Mouse (Mus musculus) neural tube, embryonic 11.5 days (tissue): ENCODE results near the gene Art4. TPM values are rescaled to one million over a fixed set of nuclear protein-coding genes. Genes with fewer than 3 reads are reported as not detected.

Experiments used
- ATAC-seq: fragments of 200-750 bp; cut with Nextera tagmentation; 2 replicates; pipeline ENCODE4 v1.8.0; 2017; ENCODE audit warnings: moderate number of reproducible peaks, mild to moderate bottlenecking, moderate TSS enrichment, moderate library complexity; ENCODE audit not compliant: insufficient read depth, low FRiP score, low TSS enrichment
- DNase-seq: peaks from one replicate; pipeline ENCODE4 v3.0.0-alpha.2; 2015; ENCODE audit warnings: low spot score
- H3K27ac ChIP-seq: fragments of 300-500 bp; sonication (generic); 2 replicates; pipeline ENCODE4 v1.5.1; 2014; ENCODE audit warnings: low read depth, mild to moderate bottlenecking, low read length
- H3K27me3 ChIP-seq: fragments of 300-500 bp; sonication (generic); 2 replicates; pipeline ENCODE4 v1.6.1; 2014; ENCODE audit warnings: mild to moderate bottlenecking, low read length, mixed read lengths; ENCODE audit not compliant: control insufficient read depth, insufficient read depth
- H3K36me3 ChIP-seq: fragments of 300-500 bp; sonication (generic); 2 replicates; pipeline ENCODE4 v1.6.1; 2014; ENCODE audit warnings: mild to moderate bottlenecking, low read length, moderate library complexity, mixed read lengths; ENCODE audit not compliant: control insufficient read depth, insufficient read depth
- H3K4me1 ChIP-seq: fragments of 300-500 bp; sonication (generic); 2 replicates; pipeline ENCODE4 v1.6.1; 2014; ENCODE audit warnings: low read length, mixed read lengths; ENCODE audit not compliant: control insufficient read depth, insufficient read depth
- H3K4me2 ChIP-seq: fragments of 300-500 bp; sonication (generic); 2 replicates; pipeline ENCODE4 v1.6.1; 2014; ENCODE audit warnings: low read depth, mild to moderate bottlenecking, moderate library complexity
- H3K4me3 ChIP-seq: fragments of 300-500 bp; sonication (generic); 2 replicates; pipeline ENCODE4 v1.5.1; 2014; ENCODE audit warnings: low read depth, low read length
- H3K9ac ChIP-seq: fragments of 300-500 bp; sonication (generic); 2 replicates; pipeline ENCODE4 v1.6.1; 2014; ENCODE audit warnings: mild to moderate bottlenecking, low read length
- H3K9me3 ChIP-seq: fragments of 300-500 bp; sonication (generic); 2 replicates; pipeline ENCODE4 v1.6.1; 2016; ENCODE audit warnings: low read length; ENCODE audit not compliant: control insufficient read depth
- WGBS: fragments of 180-500 bp; shearing (Covaris S2); extraction: QIAGEN DNeasy Blood & Tissue Kit; methylation state at CpG from one replicate; pipeline ENCODE4 v1.1.7; 2014; 5-methylcytosine and 5-hydroxymethylcytosine counted together
- microRNA-seq: library from miRNA; unstranded; fragments of <30 nt; microRNA quantifications from one replicate; pipeline ENCODE4, GENCODE M21; 2016
- polyA plus RNA-seq: library from polyadenylated mRNA; unstranded; fragments of >200 nt; fragmentation: Nextera tagmentation; extraction: Ambion mirVana; gene quantifications from 2 replicates; pipeline ENCODE4 v1.2.1, GENCODE M21; 2014

Art4 gene
- polyA plus RNA-seq, 1 experiment from 2014 or later, result 1.6 TPM

- H3K27me3 ChIP-seq, result no peaks in the 10 kb centered on the region
Measured at GRCm38 (mm10) chr6:136805409-136805775, 52.1 kb downstream of the Art4 start.

GRCm38 (mm10) chr6:136804705-136805408 lies 52.7 kb downstream of the Art4 start:
- peak overlapping the region; percentile 74 for H3K4me3 ChIP-seq
- ATAC-seq, result no peak
- peak overlapping the region; percentile 84 for H3K4me2 ChIP-seq
- H3K9me3 ChIP-seq, result no peaks in the 10 kb centered on the region
- peak overlapping the region; percentile 100 for H3K27ac ChIP-seq
- H3K9ac ChIP-seq, result peak overlapping the region; percentile 98
- no peak for DNase-seq
- 43% methylated on average over 9 of the region's 9 CpGs for WGBS
- peaks cover 5% of the 10 kb centered on the region; the same call in 1 of the 2 replicates for H3K4me1 ChIP-seq
- H3K36me3 ChIP-seq, result no peaks in the 10 kb centered on the region
- H3K27me3 ChIP-seq, result no peaks in the 10 kb centered on the region

More at GRCm38 (mm10) chr6:136805409-136805775, 52.1 kb downstream of the Art4 start:
- DNase-seq (no peak), ATAC-seq (no peak)
- Histone ChIP-seq H3K4me1 (peaks cover 5% of the 10 kb centered on the region; the same call in 1 of the 2 replicates), H3K27ac (no peak overlapping the region), H3K36me3 (no peaks in the 10 kb centered on the region), H3K9me3 (no peaks in the 10 kb centered on the region), H3K4me3 (no peak overlapping the region), H3K9ac (no peak overlapping the region), H3K4me2 (no peak overlapping the region)
- 82% methylated on average over 1 of the region's 1 CpGs for WGBS

GRCm38 (mm10) chr6:136803739-136804633 lies 53.5 kb downstream of the Art4 start, which contains the start of gene Hist4h4:
Hist4h4 (minus strand) TSS chr6:136804415.
- 0 out of 2 replicates have a peak, but pooled peaks cover 2% of the 10 kb centered on the region for H3K4me1 ChIP-seq
- ATAC-seq (peak; percentile 66), DNase-seq (peak; percentile 90)
- H3K27me3 ChIP-seq, result no peaks in the 10 kb centered on the region
- peak within 1 kb of the TSS; percentile 84 for H3K4me2 ChIP-seq
- H3K27ac ChIP-seq, result peak within 1 kb of the TSS; percentile 100
- H3K4me3 ChIP-seq, result peak within 1 kb of the TSS; percentile 74
- no peaks in the 10 kb centered on the region for H3K36me3 ChIP-seq
- H3K9me3 ChIP-seq, result no peaks in the 10 kb centered on the region
- peak within 1 kb of the TSS; percentile 98 for H3K9ac ChIP-seq
- WGBS, result under 1% methylated on average over 50 of the region's 50 CpGs

GRCm38 (mm10) chr6:136803093-136803738 lies 54.3 kb downstream of the Art4 start:
- Histone ChIP-seq H3K27ac (peak overlapping the region; percentile 100), H3K4me2 (peak overlapping the region; percentile 84), H3K4me3 (peak overlapping the region; percentile 74), H3K36me3 (no peaks in the 10 kb centered on the region), H3K9me3 (no peaks in the 10 kb centered on the region), H3K4me1 (no peaks in the 10 kb centered on the region), H3K9ac (peak overlapping the region; percentile 98), H3K27me3 (no peaks in the 10 kb centered on the region)
- 30% methylated on average over 12 of the region's 12 CpGs for WGBS
- no peak; the same call in 1 of the 2 replicates for ATAC-seq
- DNase-seq, result no peak

- H3K27ac ChIP-seq, result no peak overlapping the region
- H3K4me3 ChIP-seq, result no peak overlapping the region
- no peak overlapping the region for H3K9ac ChIP-seq
- DNase-seq (no peak), ATAC-seq (no peak)
- no peaks in the 10 kb centered on the region for H3K27me3 ChIP-seq
- 88% methylated on average over 6 of the region's 6 CpGs for WGBS
- H3K36me3 ChIP-seq, result no peaks in the 10 kb centered on the region
- no peak overlapping the region for H3K4me2 ChIP-seq
- H3K4me1 ChIP-seq, result no peaks in the 10 kb centered on the region
- no peaks in the 10 kb centered on the region for H3K9me3 ChIP-seq
Measured at GRCm38 (mm10) chr6:136801274-136801673, 56.3 kb downstream of the Art4 start.

GRCm38 (mm10) chr6:136800710-136801109 lies 56.8 kb downstream of the Art4 start:
- ATAC-seq (no peak), DNase-seq (no peak)
- Histone ChIP-seq H3K4me2 (no peak overlapping the region), H3K36me3 (no peaks in the 10 kb centered on the region), H3K4me1 (no peaks in the 10 kb centered on the region), H3K9ac (no peak overlapping the region), H3K27me3 (no peaks in the 10 kb centered on the region), H3K4me3 (no peak overlapping the region), H3K27ac (no peak overlapping the region), H3K9me3 (no peaks in the 10 kb centered on the region)
- 94% methylated on average over 8 of the region's 8 CpGs for WGBS

Small RNA genes within 50 kb of the gene (microRNA-seq; reads per million reads assigned to microRNA genes)
- gene Gm44364, result not detected

Other genes with a start within 250 kb of the Art4 start
- 2.0 and 2.2 TPM in 2 replicates for gene Plbd1, start 195.8 kb downstream of the Art4 start, polyA plus RNA-seq
- 0.30 and 0.40 TPM in 2 replicates for gene Gucy2c, start 76.0 kb downstream of the Art4 start, polyA plus RNA-seq
- gene Hist4h4, start 53.3 kb downstream of the Art4 start, polyA plus RNA-seq, result 0.61 and 1.0 TPM in 2 replicates
- 81.5 and 88.1 TPM in 2 replicates for gene H2afj, start 49.5 kb downstream of the Art4 start, polyA plus RNA-seq
- 0.94 and 1.3 TPM in 2 replicates for gene BC049715, start 30.1 kb downstream of the Art4 start, polyA plus RNA-seq
- 150 and 154 TPM in 2 replicates for gene Wbp11, start 29.5 kb downstream of the Art4 start, polyA plus RNA-seq
- gene Smco3, start 22.3 kb downstream of the Art4 start, polyA plus RNA-seq, result 0.50 and 1.0 TPM in 2 replicates
- 8.3 and 10.3 TPM in 2 replicates for gene Mgp, start 18.1 kb upstream of the Art4 start, polyA plus RNA-seq
- gene Erp27, start 64.4 kb upstream of the Art4 start, polyA plus RNA-seq, result 0.23 and 0.50 TPM in 2 replicates
- not detected in 2 replicates for gene Pde6h, start 66.1 kb upstream of the Art4 start, polyA plus RNA-seq
- 27.2 and 29.7 TPM in 2 replicates for gene Arhgdib, start 84.2 kb upstream of the Art4 start, polyA plus RNA-seq